Mouse (Mus musculus): ENCODE measurements around the gene Mef2d. TPM values are rescaled to one million over a fixed set of nuclear protein-coding genes. Genes with fewer than 3 reads are reported as not detected.
A peak's percentile ranks its signal among the peaks of the same experiment; 100 is the strongest.

The Mef2d gene
- polyA plus RNA-seq, 1 experiment, result 121 TPM

- H3K4me3 ChIP-seq, result no peak overlapping the region
- TF ChIP-seq SRF (IDR thresholded peaks at IDR 0.05; ENCODE audit: control insufficient read depth, insufficient read length, low read depth), result no peak
- TF ChIP-seq TCF3 (IDR thresholded peaks at IDR 0.05; ENCODE audit: insufficient read length, low read depth), result no peak
- no peak for TF ChIP-seq POLR2A (IDR thresholded peaks at IDR 0.05; ENCODE audit: insufficient read length, low read depth)
- no peak for TF ChIP-seq USF1 (IDR thresholded peaks at IDR 0.05; ENCODE audit: low read depth)
- TF ChIP-seq MAX (IDR thresholded peaks at IDR 0.05; ENCODE audit: low read depth), result no peak
- TF ChIP-seq MYOG (IDR thresholded peaks at IDR 0.05; ENCODE audit: control insufficient read depth in 1 of 3, insufficient read depth in 1 of 3, insufficient read length in 2 of 3, low read depth in 2 of 3), result no peak
- no peak for TF ChIP-seq POLR2AphosphoS2 (IDR thresholded peaks at IDR 0.05; ENCODE audit: insufficient read length, low read depth)
- no peak for TF ChIP-seq E2F4 (IDR thresholded peaks at IDR 0.05; ENCODE audit: insufficient read depth)
- no peak for TF ChIP-seq MYOD1 (IDR thresholded peaks at IDR 0.05; ENCODE audit: control insufficient read depth in 1 of 3, insufficient read length in 2 of 3, low read depth in 2 of 3)
- H3K27me3 ChIP-seq (ENCODE audit: control insufficient read depth, insufficient read depth, insufficient read length), result no peaks in the 10 kb centered on the region
- no peaks in the 10 kb centered on the region for H3K36me3 ChIP-seq (ENCODE audit: control insufficient read depth, insufficient read depth)
- no peaks in the 10 kb centered on the region for H3K79me2 ChIP-seq (ENCODE audit: control insufficient read depth, insufficient read depth)
- H3ac ChIP-seq (ENCODE audit: control insufficient read depth, insufficient read length), result no peak overlapping the region
- H3K4me2 ChIP-seq (ENCODE audit: low read depth), result no peak overlapping the region
Observed at GRCm38 (mm10) chr3:88127636-88128035, 14.5 kb upstream of the Mef2d start.

- no peak for TF ChIP-seq POLR2AphosphoS2 (IDR thresholded peaks at IDR 0.05; ENCODE audit: insufficient read length, low read depth)
- no peak for TF ChIP-seq REST (IDR thresholded peaks at IDR 0.05; ENCODE audit: insufficient read depth, insufficient read length)
- Histone ChIP-seq H3ac (ENCODE audit: control insufficient read depth, insufficient read length) (no peak overlapping the region), H3K4me3 (no peak overlapping the region)
Observed at GRCm38 (mm10) chr3:88128056-88128455, 14.1 kb upstream of the Mef2d start.

GRCm38 (mm10) chr3:88129006-88129405 is 13.2 kb upstream of the Mef2d start:
- no peak overlapping the region for H3K4me3 ChIP-seq
- H3K4me2 ChIP-seq (ENCODE audit: low read depth), result no peak overlapping the region
- no peaks in the 10 kb centered on the region for H3K36me3 ChIP-seq (ENCODE audit: control insufficient read depth, insufficient read depth)
- no peaks in the 10 kb centered on the region for H3K79me2 ChIP-seq (ENCODE audit: control insufficient read depth, insufficient read depth)
- no peak overlapping the region for H3ac ChIP-seq (ENCODE audit: control insufficient read depth, insufficient read length)
- no peaks in the 10 kb centered on the region for H3K27me3 ChIP-seq (ENCODE audit: control insufficient read depth, insufficient read depth, insufficient read length)
- TF ChIP-seq MAX (IDR thresholded peaks at IDR 0.05; ENCODE audit: low read depth), result no peak
- TF ChIP-seq CEBPB (IDR thresholded peaks at IDR 0.05; ENCODE audit: insufficient read depth, poor library complexity, severe bottlenecking), result no peak
- no peak for TF ChIP-seq MYOD1 (IDR thresholded peaks at IDR 0.05; ENCODE audit: control insufficient read depth in 1 of 3, insufficient read length in 2 of 3, low read depth in 2 of 3)
- TF ChIP-seq TCF3 (IDR thresholded peaks at IDR 0.05; ENCODE audit: insufficient read length, low read depth), result no peak
- no peak for TF ChIP-seq REST (IDR thresholded peaks at IDR 0.05; ENCODE audit: insufficient read depth, insufficient read length)
- no peak for TF ChIP-seq E2F4 (IDR thresholded peaks at IDR 0.05; ENCODE audit: insufficient read depth)
- TF ChIP-seq SRF (IDR thresholded peaks at IDR 0.05; ENCODE audit: control insufficient read depth, insufficient read length, low read depth), result no peak
- no peak for TF ChIP-seq USF1 (IDR thresholded peaks at IDR 0.05; ENCODE audit: low read depth)

More at GRCm38 (mm10) chr3:88128056-88128455, 14.1 kb upstream of the Mef2d start:
- Histone ChIP-seq H3K27me3 (ENCODE audit: control insufficient read depth, insufficient read depth, insufficient read length) (no peaks in the 10 kb centered on the region), H3K36me3 (ENCODE audit: control insufficient read depth, insufficient read depth) (no peaks in the 10 kb centered on the region), H3K4me2 (ENCODE audit: low read depth) (no peak overlapping the region), H3K79me2 (ENCODE audit: control insufficient read depth, insufficient read depth) (no peaks in the 10 kb centered on the region)

- no peak overlapping the region for H3ac ChIP-seq (ENCODE audit: control insufficient read depth, insufficient read length)
- TF ChIP-seq USF1 (IDR thresholded peaks at IDR 0.05; ENCODE audit: low read depth) (no peak), E2F4 (IDR thresholded peaks at IDR 0.05; ENCODE audit: insufficient read depth) (no peak), MYOD1 (IDR thresholded peaks at IDR 0.05; ENCODE audit: control insufficient read depth in 1 of 3, insufficient read length in 2 of 3, low read depth in 2 of 3) (no peak), CEBPB (IDR thresholded peaks at IDR 0.05; ENCODE audit: insufficient read depth, poor library complexity, severe bottlenecking) (no peak), POLR2AphosphoS2 (IDR thresholded peaks at IDR 0.05; ENCODE audit: insufficient read length, low read depth) (no peak), TCF12 (IDR thresholded peaks at IDR 0.05; ENCODE audit: insufficient read depth, poor library complexity, severe bottlenecking) (no peak), MYOG (IDR thresholded peaks at IDR 0.05; ENCODE audit: control insufficient read depth in 1 of 3, insufficient read depth in 1 of 3, insufficient read length in 2 of 3, low read depth in 2 of 3) (no peak), REST (IDR thresholded peaks at IDR 0.05; ENCODE audit: insufficient read depth, insufficient read length) (no peak), MAX (IDR thresholded peaks at IDR 0.05; ENCODE audit: low read depth) (no peak), POLR2A (IDR thresholded peaks at IDR 0.05; ENCODE audit: insufficient read length, low read depth) (no peak), TCF3 (IDR thresholded peaks at IDR 0.05; ENCODE audit: insufficient read length, low read depth) (no peak), SRF (IDR thresholded peaks at IDR 0.05; ENCODE audit: control insufficient read depth, insufficient read length, low read depth) (no peak)
- H3K79me2 ChIP-seq (ENCODE audit: control insufficient read depth, insufficient read depth), result no peaks in the 10 kb centered on the region
Observed at GRCm38 (mm10) chr3:88131071-88131470, 11.1 kb upstream of the Mef2d start.

GRCm38 (mm10) chr3:88132492-88132891 is 9.7 kb upstream of the Mef2d start:
- H3K4me2 ChIP-seq (ENCODE audit: low read depth), result peak overlapping the region; percentile 78
- H3ac ChIP-seq (ENCODE audit: control insufficient read depth, insufficient read length), result no peak overlapping the region
- no peaks in the 10 kb centered on the region for H3K27me3 ChIP-seq (ENCODE audit: control insufficient read depth, insufficient read depth, insufficient read length)
- TF ChIP-seq MAX (IDR thresholded peaks at IDR 0.05; ENCODE audit: low read depth) (no peak), SRF (IDR thresholded peaks at IDR 0.05; ENCODE audit: control insufficient read depth, insufficient read length, low read depth) (no peak), MYOG (IDR thresholded peaks at IDR 0.05; ENCODE audit: control insufficient read depth in 1 of 3, insufficient read depth in 1 of 3, insufficient read length in 2 of 3, low read depth in 2 of 3) (no peak), E2F4 (IDR thresholded peaks at IDR 0.05; ENCODE audit: insufficient read depth) (no peak)
- no peak overlapping the region for H3K4me3 ChIP-seq
- H3K79me2 ChIP-seq (ENCODE audit: control insufficient read depth, insufficient read depth), result no peaks in the 10 kb centered on the region
- no peaks in the 10 kb centered on the region for H3K36me3 ChIP-seq (ENCODE audit: control insufficient read depth, insufficient read depth)

More at GRCm38 (mm10) chr3:88131071-88131470, 11.1 kb upstream of the Mef2d start:
- no peak overlapping the region for H3K4me2 ChIP-seq (ENCODE audit: low read depth)
- no peaks in the 10 kb centered on the region for H3K36me3 ChIP-seq (ENCODE audit: control insufficient read depth, insufficient read depth)
- H3K27me3 ChIP-seq (ENCODE audit: control insufficient read depth, insufficient read depth, insufficient read length), result no peaks in the 10 kb centered on the region
- no peak overlapping the region for H3K4me3 ChIP-seq

Data from myocyte (in vitro differentiated cells).